Mouse (Mus musculus) liver, adult 2 months (tissue): Measurements from ENCODE around the gene Msi1.

Experiments used
- CTCF ChIP-seq: fragments of 200-500 bp; IDR thresholded peaks from 2 replicates; pipeline ENCODE4 v1.5.1; 2011; ENCODE audit warnings: low read depth, low read length, control low read depth
- POLR2A ChIP-seq: fragments of 200-500 bp; IDR thresholded peaks from 2 replicates; pipeline ENCODE4 v1.6.1; 2011; ENCODE audit warnings: low read length, control low read depth; ENCODE audit not compliant: insufficient read depth; ENCODE audit errors: extremely low read depth

GRCm38 (mm10) chr5:115458918-115459317 is 29.5 kb downstream of the Msi1 start:
- TF ChIP-seq CTCF (no peak), POLR2A (no peak)
